Mouse (Mus musculus): ENCODE results near the gene Ulk4. TPM values are rescaled to one million over a fixed set of nuclear protein-coding genes. Genes with fewer than 3 reads are reported as not detected.

Ulk4 gene
- polyA plus RNA-seq, 1 experiment from 2014 or later = 134 TPM

DNA sequence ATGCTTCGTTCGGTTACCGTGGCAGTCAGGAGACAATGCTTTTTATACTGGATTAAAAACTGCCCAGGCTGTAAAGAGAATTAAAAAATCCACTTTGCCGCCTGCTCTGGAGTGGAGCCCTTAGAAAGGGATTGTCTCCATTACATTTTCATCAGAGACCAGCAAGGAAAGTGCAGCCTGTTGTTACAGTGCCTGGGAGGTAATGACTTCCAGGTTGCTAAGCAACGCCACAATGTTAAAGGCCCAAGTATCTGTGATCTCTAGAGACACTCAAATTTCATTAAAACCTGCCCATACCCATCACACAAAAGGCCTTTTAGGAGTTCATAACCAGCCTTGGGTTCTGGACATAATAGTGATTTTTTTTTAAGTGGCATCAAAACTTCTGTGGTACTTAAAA lies 239.0 kb downstream of the Ulk4 start:
- WGBS = 23% methylated on average over 5 of the region's 5 CpGs
- 0 out of 2 replicates have a peak, but pooled peaks have one; percentile 58 for ATAC-seq (replicated peaks)

DNA sequence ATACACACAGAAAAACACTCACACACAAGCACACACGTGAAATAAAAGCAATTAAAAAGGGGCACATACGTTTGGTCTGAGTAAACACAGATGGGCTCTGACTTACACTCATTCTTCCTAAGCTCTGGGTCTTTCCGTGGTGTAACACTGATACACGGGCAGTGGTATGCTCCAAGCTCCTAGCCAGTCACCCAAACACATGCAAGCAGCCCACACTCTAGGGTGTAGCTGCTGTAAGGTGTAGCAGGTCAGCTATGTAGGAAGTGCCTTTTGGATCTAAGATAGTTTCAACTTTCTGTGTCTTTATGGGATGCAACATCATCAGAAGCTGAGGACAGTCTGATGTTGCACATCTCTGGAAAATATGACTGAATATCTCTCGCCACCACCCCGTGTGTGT lies 241.7 kb downstream of the Ulk4 start:
- Histone ChIP-seq H3K36me3 (no peaks in the 10 kb centered on the region), H3K27ac (replicated peaks) (no peak overlapping the region), H3K27me3 (no peaks in the 10 kb centered on the region), H3K4me1 (peaks cover 19% of the 10 kb centered on the region), H3K4me2 (replicated peaks) (no peak overlapping the region), H3K9ac (replicated peaks) (no peak overlapping the region), H3K4me3 (no peak overlapping the region), H3K9me3 (no peaks in the 10 kb centered on the region)
- 71% methylated on average over 6 of the region's 6 CpGs for WGBS
- no peak for ATAC-seq (replicated peaks)

More for the DNA sequence above, 239.0 kb downstream of the Ulk4 start:
- Histone ChIP-seq H3K4me1 (peaks cover 15% of the 10 kb centered on the region), H3K4me2 (replicated peaks) (no peak overlapping the region), H3K27me3 (no peaks in the 10 kb centered on the region), H3K9ac (replicated peaks) (no peak overlapping the region), H3K9me3 (no peaks in the 10 kb centered on the region), H3K4me3 (no peak overlapping the region), H3K27ac (replicated peaks) (peak overlapping the region; percentile 12; the same call in 1 of the 2 replicates), H3K36me3 (no peaks in the 10 kb centered on the region)

DNA sequence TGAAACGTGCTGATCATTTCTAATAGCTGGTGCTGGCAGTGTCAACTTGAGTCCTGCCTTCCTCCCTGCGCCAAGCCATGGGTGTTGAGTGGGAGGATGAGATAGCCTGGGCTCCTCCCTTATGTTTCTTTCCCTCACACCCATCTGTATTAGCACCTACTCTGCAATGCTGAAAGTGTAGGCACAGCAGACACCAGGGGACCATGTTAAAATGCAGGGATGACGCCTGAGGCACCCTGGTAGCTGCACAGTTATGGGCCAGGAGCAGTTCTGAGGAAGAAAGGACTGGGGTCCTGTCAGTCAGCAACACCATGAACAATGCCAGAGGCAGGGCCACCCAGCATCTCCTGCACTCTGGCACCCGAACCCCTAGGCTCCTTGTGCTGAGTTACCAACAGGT lies 243.4 kb downstream of the Ulk4 start:
- H3K4me1 ChIP-seq = peaks cover 17% of the 10 kb centered on the region
- H3K36me3 ChIP-seq = no peaks in the 10 kb centered on the region
- H3K4me2 ChIP-seq (replicated peaks) = no peak overlapping the region
- H3K27me3 ChIP-seq = no peaks in the 10 kb centered on the region
- no peak overlapping the region for H3K4me3 ChIP-seq
- H3K9ac ChIP-seq (replicated peaks) = no peak overlapping the region
- no peaks in the 10 kb centered on the region for H3K9me3 ChIP-seq
- no peak overlapping the region for H3K27ac ChIP-seq (replicated peaks)
- WGBS = 79% methylated on average over 4 of the region's 4 CpGs
- ATAC-seq (replicated peaks) = no peak

GRCm38 (mm10) chr9:121032322-121032964 lies 244.6 kb downstream of the Ulk4 start:
- no peaks in the 10 kb centered on the region for H3K36me3 ChIP-seq
- H3K4me2 ChIP-seq (replicated peaks) = no peak overlapping the region
- H3K27me3 ChIP-seq = no peaks in the 10 kb centered on the region
- H3K4me3 ChIP-seq = no peak overlapping the region
- H3K27ac ChIP-seq (replicated peaks) = no peak overlapping the region
- no peaks in the 10 kb centered on the region for H3K9me3 ChIP-seq
- ATAC-seq (replicated peaks) = no peak
- no peak overlapping the region for H3K9ac ChIP-seq (replicated peaks)
- WGBS = 45% methylated on average over 10 of the region's 10 CpGs
- H3K4me1 ChIP-seq = peaks cover 7% of the 10 kb centered on the region

- Histone ChIP-seq H3K4me3 (no peak overlapping the region), H3K27me3 (no peaks in the 10 kb centered on the region), H3K36me3 (no peaks in the 10 kb centered on the region), H3K4me1 (peaks cover 4% of the 10 kb centered on the region), H3K9me3 (no peaks in the 10 kb centered on the region), H3K27ac (replicated peaks) (no peak overlapping the region), H3K4me2 (replicated peaks) (no peak overlapping the region), H3K9ac (replicated peaks) (no peak overlapping the region)
- ATAC-seq (replicated peaks) = no peak
- WGBS = 42% methylated on average over 10 of the region's 10 CpGs
Observed at GRCm38 (mm10) chr9:121030949-121031348, 246.0 kb downstream of the Ulk4 start.

DNA sequence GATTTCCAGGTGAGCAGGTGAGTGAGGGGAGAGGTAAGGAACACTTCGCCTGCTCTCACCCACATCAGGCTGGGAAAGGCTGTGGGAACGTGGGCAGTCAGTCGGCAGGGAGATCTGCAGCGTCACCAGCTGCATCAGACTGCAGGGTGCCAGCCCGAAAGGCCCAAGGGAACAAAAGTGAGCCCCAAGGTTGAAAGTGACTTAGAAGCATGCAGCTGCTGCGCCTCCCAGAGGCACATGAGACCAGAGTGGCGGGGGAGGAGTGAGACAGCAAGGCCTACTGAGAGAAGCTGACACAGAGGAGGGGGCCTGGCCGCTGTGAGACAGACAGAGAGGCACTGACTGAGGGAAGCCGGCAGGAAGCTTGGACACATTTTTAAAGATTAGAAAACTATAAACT lies 247.2 kb downstream of the Ulk4 start:
- Histone ChIP-seq H3K4me3 (no peak overlapping the region), H3K9ac (replicated peaks) (no peak overlapping the region)

DNA sequence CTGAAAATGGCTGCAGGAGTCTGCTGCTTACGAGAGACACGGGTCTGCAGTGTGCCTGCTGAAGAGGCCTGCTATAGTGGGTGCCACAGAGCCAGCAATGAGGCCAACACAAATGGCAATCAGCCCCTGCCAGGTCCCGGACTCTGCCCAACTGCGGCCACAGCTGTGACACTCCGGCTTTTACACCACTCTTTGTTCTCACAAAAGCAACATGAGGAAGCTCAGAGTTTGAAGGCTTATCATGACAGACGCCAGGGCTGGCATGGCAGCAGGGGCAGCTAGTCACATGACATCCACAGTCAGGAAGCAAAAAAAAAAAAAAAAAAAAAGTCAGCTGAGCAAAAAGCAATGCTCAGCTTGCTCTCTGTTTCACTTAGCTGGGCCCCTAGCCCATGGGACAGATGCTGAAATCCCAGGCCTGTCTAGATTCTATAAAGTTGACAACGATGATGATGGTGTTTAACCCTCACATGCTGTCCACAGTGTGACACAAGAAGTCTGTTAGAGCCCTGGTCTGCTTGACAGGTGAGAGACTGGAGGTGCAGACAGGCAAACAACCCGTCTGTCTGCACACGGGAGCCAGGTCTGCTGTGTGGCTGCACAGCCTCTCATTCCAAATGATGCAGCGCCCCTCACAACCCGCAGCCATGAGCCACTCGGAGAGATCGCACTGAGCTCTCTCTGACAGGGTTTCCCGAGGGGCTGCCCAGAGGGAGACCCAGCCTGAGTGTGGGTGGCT lies 253.3 kb downstream of the Ulk4 start:
- peaks cover 7% of the 10 kb centered on the region; the same call in 1 of the 2 replicates for H3K4me1 ChIP-seq
- H3K27me3 ChIP-seq = no peaks in the 10 kb centered on the region
- H3K4me3 ChIP-seq = no peak overlapping the region
- peak overlapping the region; percentile 82 for H3K27ac ChIP-seq (replicated peaks)
- H3K36me3 ChIP-seq = no peaks in the 10 kb centered on the region
- no peak overlapping the region for H3K4me2 ChIP-seq (replicated peaks)
- H3K9ac ChIP-seq (replicated peaks) = no peak overlapping the region
- peak; percentile 76 for ATAC-seq (replicated peaks)
- WGBS = 71% methylated on average over 14 of the region's 14 CpGs
- no peaks in the 10 kb centered on the region for H3K9me3 ChIP-seq

More for the DNA sequence above, 247.2 kb downstream of the Ulk4 start:
- ATAC-seq (replicated peaks) = no peak
- 37% methylated on average over 9 of the region's 9 CpGs for WGBS
- Histone ChIP-seq H3K27me3 (no peaks in the 10 kb centered on the region), H3K9me3 (no peaks in the 10 kb centered on the region), H3K36me3 (no peaks in the 10 kb centered on the region), H3K27ac (replicated peaks) (no peak overlapping the region), H3K4me2 (replicated peaks) (no peak overlapping the region), H3K4me1 (peaks cover 4% of the 10 kb centered on the region)

DNA sequence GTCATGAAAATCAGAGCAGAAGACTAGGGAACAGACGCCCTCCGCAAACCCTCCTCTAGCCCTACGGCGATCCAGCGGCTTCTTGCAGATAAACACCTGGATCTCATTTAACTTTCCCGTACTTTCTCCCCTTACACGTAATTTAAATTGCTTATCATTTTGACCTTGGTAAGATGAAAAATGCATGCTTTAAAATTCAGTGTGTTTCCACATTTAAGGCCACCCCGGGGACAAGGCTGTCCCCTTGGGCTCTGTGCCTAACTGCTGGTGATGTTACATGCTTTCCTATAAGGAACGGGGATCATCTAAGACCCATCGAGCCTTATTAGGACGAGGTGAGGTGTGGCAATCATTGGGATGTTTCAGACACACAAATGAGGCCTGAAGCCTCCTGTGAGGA lies 256.6 kb downstream of the Ulk4 start:
- Histone ChIP-seq H3K4me1 (peaks cover 7% of the 10 kb centered on the region; the same call in 1 of the 2 replicates), H3K9ac (replicated peaks) (no peak overlapping the region), H3K4me2 (replicated peaks) (no peak overlapping the region), H3K27me3 (no peaks in the 10 kb centered on the region), H3K9me3 (no peaks in the 10 kb centered on the region), H3K4me3 (no peak overlapping the region), H3K27ac (replicated peaks) (no peak overlapping the region), H3K36me3 (no peaks in the 10 kb centered on the region)
- WGBS = 91% methylated on average over 11 of the region's 11 CpGs
- ATAC-seq (replicated peaks) = no peak

DNA sequence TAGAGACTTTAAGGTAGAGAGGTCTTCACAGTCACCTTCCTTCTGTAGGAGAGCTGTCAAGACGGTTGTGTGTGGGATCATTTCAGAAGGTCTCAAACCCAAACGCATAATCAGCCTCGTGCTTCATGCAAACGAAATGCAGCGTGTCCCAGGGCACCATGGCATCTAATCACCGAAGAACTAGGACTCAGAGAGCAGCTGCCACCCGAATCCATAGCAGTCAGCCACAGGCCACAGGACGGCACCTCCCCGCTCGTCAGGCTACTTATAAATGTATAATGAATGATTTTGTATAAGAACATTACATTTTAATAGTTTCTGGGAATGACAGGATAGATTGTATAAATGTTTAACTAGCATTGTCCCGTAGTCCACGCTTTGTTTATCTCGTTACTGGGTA lies 257.1 kb downstream of the Ulk4 start:
- Histone ChIP-seq H3K4me2 (replicated peaks) (no peak overlapping the region), H3K4me3 (no peak overlapping the region), H3K4me1 (peaks cover 7% of the 10 kb centered on the region; the same call in 1 of the 2 replicates), H3K9ac (replicated peaks) (no peak overlapping the region), H3K36me3 (no peaks in the 10 kb centered on the region), H3K27me3 (no peaks in the 10 kb centered on the region), H3K27ac (replicated peaks) (no peak overlapping the region), H3K9me3 (no peaks in the 10 kb centered on the region)
- ATAC-seq (replicated peaks) = no peak
- WGBS = 78% methylated on average over 13 of the region's 13 CpGs

DNA sequence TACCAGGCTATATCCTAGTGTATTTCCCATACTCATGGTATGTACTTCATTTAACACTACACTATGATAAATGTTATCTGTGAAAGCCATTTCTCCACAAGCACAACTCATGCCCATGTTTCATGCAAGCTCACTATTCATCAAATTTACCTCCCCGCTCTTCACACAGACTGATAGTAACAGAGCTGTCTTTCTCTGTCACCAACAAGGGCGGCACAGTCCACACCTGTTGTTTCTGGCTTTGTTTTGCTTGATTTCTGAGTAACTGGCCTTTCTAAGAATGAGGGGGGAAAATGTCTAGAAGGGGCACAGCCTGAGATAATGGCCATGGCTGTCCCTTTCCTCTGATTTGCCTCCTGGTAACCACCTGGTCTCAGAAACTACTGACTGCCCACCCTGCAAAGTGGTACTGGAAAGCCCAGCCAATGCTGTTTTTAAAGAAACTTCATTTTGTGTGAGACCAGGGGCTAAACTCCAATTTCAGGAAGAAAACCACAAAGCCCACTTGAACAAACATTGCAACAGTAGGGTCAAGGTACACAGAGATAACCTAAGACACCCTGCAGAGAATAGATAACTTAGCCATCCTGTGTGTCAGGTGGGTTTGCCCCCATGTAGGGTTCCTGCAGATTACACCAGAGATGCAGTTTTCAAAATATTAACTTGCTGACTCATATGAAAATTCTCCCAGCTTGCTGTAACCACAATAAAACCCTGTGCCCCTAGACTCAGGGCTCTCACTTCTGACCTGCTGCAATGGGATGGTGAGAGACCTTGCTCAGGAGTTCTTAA lies 258.3 kb downstream of the Ulk4 start:
- H3K9ac ChIP-seq (replicated peaks) = no peak overlapping the region
- H3K27ac ChIP-seq (replicated peaks) = no peak overlapping the region
- peaks cover 7% of the 10 kb centered on the region; the same call in 1 of the 2 replicates for H3K4me1 ChIP-seq
- no peaks in the 10 kb centered on the region for H3K36me3 ChIP-seq
- no peak overlapping the region for H3K4me3 ChIP-seq
- WGBS = 90% methylated on average over 2 of the region's 2 CpGs
- no peaks in the 10 kb centered on the region for H3K9me3 ChIP-seq
- no peak overlapping the region for H3K4me2 ChIP-seq (replicated peaks)
- no peak for ATAC-seq (replicated peaks)
- H3K27me3 ChIP-seq = no peaks in the 10 kb centered on the region

- 62% methylated on average over 11 of the region's 11 CpGs for WGBS
- H3K27ac ChIP-seq (replicated peaks) = no peak overlapping the region
- no peaks in the 10 kb centered on the region for H3K4me1 ChIP-seq
- ATAC-seq (replicated peaks) = no peak
- H3K27me3 ChIP-seq = no peaks in the 10 kb centered on the region
- H3K4me3 ChIP-seq = no peak overlapping the region
- no peak overlapping the region for H3K4me2 ChIP-seq (replicated peaks)
- no peak overlapping the region for H3K9ac ChIP-seq (replicated peaks)
- H3K9me3 ChIP-seq = no peaks in the 10 kb centered on the region
- H3K36me3 ChIP-seq = no peaks in the 10 kb centered on the region
Observed at GRCm38 (mm10) chr9:121015810-121016502, 261.0 kb downstream of the Ulk4 start.
